Mouse (Mus musculus) embryonic facial prominence, embryonic 15.5 days (tissue): ENCODE data around the gene Olfr1224-ps1. TPM values are rescaled to one million over a fixed set of nuclear protein-coding genes. Genes with fewer than 3 reads are reported as not detected.

Source experiments
- polyA plus RNA-seq: library from polyadenylated mRNA; unstranded; fragments of >200 nt; fragmentation: Nextera tagmentation; extraction: Ambion mirVana; gene quantifications from 2 replicates; pipeline ENCODE4 v1.2.1, GENCODE M21; 2015

Gene Olfr1224-ps1
- polyA plus RNA-seq, 1 experiment from 2014 or later, result not detected

Other genes starting within 250 kb of the Olfr1224-ps1 start
- gene Olfr1209, start 248.9 kb downstream of the Olfr1224-ps1 start, polyA plus RNA-seq, result not detected in 2 replicates
- not detected in 2 replicates for gene Olfr1211, start 226.0 kb downstream of the Olfr1224-ps1 start, polyA plus RNA-seq
- gene Olfr1212, start 210.1 kb downstream of the Olfr1224-ps1 start, polyA plus RNA-seq, result not detected in 2 replicates
- gene Gm13762, start 183.8 kb downstream of the Olfr1224-ps1 start, polyA plus RNA-seq, result 0.09 TPM in 1 of 2 replicates, not detected in the other
- not detected in 2 replicates for gene Olfr1214, start 171.4 kb downstream of the Olfr1224-ps1 start, polyA plus RNA-seq
- gene Olfr1215, start 157.1 kb downstream of the Olfr1224-ps1 start, polyA plus RNA-seq, result not detected in 2 replicates
- not detected in 2 replicates for gene Olfr1216, start 145.8 kb downstream of the Olfr1224-ps1 start, polyA plus RNA-seq
- gene Olfr1217, start 132.0 kb downstream of the Olfr1224-ps1 start, polyA plus RNA-seq, result 0.04 TPM in 1 of 2 replicates, not detected in the other
- not detected in 2 replicates for gene Olfr1218, start 102.9 kb downstream of the Olfr1224-ps1 start, polyA plus RNA-seq
- not detected in 2 replicates for gene Olfr1219, start 80.6 kb downstream of the Olfr1224-ps1 start, polyA plus RNA-seq
- not detected in 2 replicates for gene Olfr1220, start 57.3 kb downstream of the Olfr1224-ps1 start, polyA plus RNA-seq
- gene Olfr1221, start 46.8 kb downstream of the Olfr1224-ps1 start, polyA plus RNA-seq, result 0.24 TPM in 1 of 2 replicates, not detected in the other
- 0.05 TPM in 1 of 2 replicates, not detected in the other for gene Olfr1222, start 31.0 kb downstream of the Olfr1224-ps1 start, polyA plus RNA-seq
- not detected in 2 replicates for gene Olfr1223, start 12.5 kb downstream of the Olfr1224-ps1 start, polyA plus RNA-seq
- gene Olfr1225, start 10.6 kb upstream of the Olfr1224-ps1 start, polyA plus RNA-seq, result not detected in 2 replicates
- not detected in 2 replicates for gene Olfr1226, start 36.0 kb upstream of the Olfr1224-ps1 start, polyA plus RNA-seq
- not detected in 2 replicates for gene Olfr1228, start 90.0 kb upstream of the Olfr1224-ps1 start, polyA plus RNA-seq
- gene Olfr1229, start 123.9 kb upstream of the Olfr1224-ps1 start, polyA plus RNA-seq, result not detected in 2 replicates
- gene Olfr1230, start 133.2 kb upstream of the Olfr1224-ps1 start, polyA plus RNA-seq, result not detected in 2 replicates
- gene Olfr1231, start 143.0 kb upstream of the Olfr1224-ps1 start, polyA plus RNA-seq, result 0.11 TPM in 1 of 2 replicates, not detected in the other
- gene Olfr1232, start 165.6 kb upstream of the Olfr1224-ps1 start, polyA plus RNA-seq, result not detected in 2 replicates
- not detected in 2 replicates for gene Olfr1233, start 178.3 kb upstream of the Olfr1224-ps1 start, polyA plus RNA-seq
- 0.08 TPM in 1 of 2 replicates, not detected in the other for gene Olfr1234, start 200.8 kb upstream of the Olfr1224-ps1 start, polyA plus RNA-seq
- not detected in 2 replicates for gene Olfr1238, start 245.6 kb upstream of the Olfr1224-ps1 start, polyA plus RNA-seq